Mouse (Mus musculus) liver, embryonic 15.5 days (tissue): ENCODE data around the gene Cgnl1. TPM values are rescaled to one million over a fixed set of nuclear protein-coding genes. Genes with fewer than 3 reads are reported as not detected.

Source experiments
- ATAC-seq: fragments of 200-750 bp; cut with Nextera tagmentation; 2 replicates; pipeline ENCODE4 v1.8.0; 2017; ENCODE audit warnings: moderate number of reproducible peaks, mild to moderate bottlenecking, moderate library complexity; ENCODE audit not compliant: insufficient read depth
- H3K27ac ChIP-seq: fragments of 300-500 bp; sonication (generic); replicated peaks from 2 replicates; pipeline ENCODE4 v1.5.1; 2015; ENCODE audit warnings: mild to moderate bottlenecking, inconsistent platforms
- H3K27me3 ChIP-seq: fragments of 300-500 bp; sonication (generic); 2 replicates; pipeline ENCODE4 v1.6.1; 2015; ENCODE audit warnings: mild to moderate bottlenecking, inconsistent platforms
- H3K36me3 ChIP-seq: fragments of 300-500 bp; sonication (generic); replicated peaks from 2 replicates; pipeline ENCODE4 v1.6.1; 2015; ENCODE audit warnings: moderate library complexity, mild to moderate bottlenecking, inconsistent platforms
- H3K4me1 ChIP-seq: fragments of 300-500 bp; sonication (generic); replicated peaks from 2 replicates; pipeline ENCODE4 v1.6.1; 2015; ENCODE audit warnings: inconsistent platforms
- H3K4me2 ChIP-seq: fragments of 300-500 bp; sonication (generic); 2 replicates; pipeline ENCODE4 v1.6.1; 2015; ENCODE audit warnings: moderate library complexity, mild to moderate bottlenecking, inconsistent platforms
- H3K4me3 ChIP-seq: fragments of 300-500 bp; sonication (generic); replicated peaks from 2 replicates; pipeline ENCODE4 v1.5.1; 2015; ENCODE audit warnings: mild to moderate bottlenecking, inconsistent platforms
- H3K9ac ChIP-seq: fragments of 300-500 bp; sonication (generic); 2 replicates; pipeline ENCODE4 v1.6.1; 2015; ENCODE audit warnings: moderate library complexity, mild to moderate bottlenecking, inconsistent platforms
- H3K9me3 ChIP-seq: fragments of 300-500 bp; sonication (generic); replicated peaks from 2 replicates; pipeline ENCODE4 v1.6.1; 2016; ENCODE audit warnings: inconsistent platforms
- WGBS: fragments of 180-500 bp; shearing (Covaris S2); methylation state at CpG from one replicate; pipeline ENCODE4 v1.1.7; 2015; ENCODE audit warnings: mixed read lengths; ENCODE audit not compliant: insufficient replicate concordance; 5-methylcytosine and 5-hydroxymethylcytosine counted together
- polyA plus RNA-seq: library from polyadenylated mRNA; unstranded; fragments of >200 nt; fragmentation: Nextera tagmentation; extraction: Ambion mirVana; gene quantifications from 2 replicates; pipeline ENCODE4 v1.2.1, GENCODE M21; 2015

Gene Cgnl1
- polyA plus RNA-seq, 1 experiment from 2014 or later, result 2.0 TPM

GRCm38 (mm10) chr9:71768119-71768518 lies 3.3 kb downstream of the Cgnl1 start:
- peaks cover 41% of the 10 kb centered on the region for H3K27me3 ChIP-seq
- 79% methylated on average over 1 of the region's 1 CpGs for WGBS

GRCm38 (mm10) chr9:71766902-71767301 lies 4.5 kb downstream of the Cgnl1 start:
- H3K27me3 ChIP-seq, result peaks cover 29% of the 10 kb centered on the region
- H3K4me3 ChIP-seq, result no peak overlapping the region
- no peak for ATAC-seq
- no peaks in the 10 kb centered on the region for H3K9me3 ChIP-seq
- 25% methylated on average over 2 of the region's 2 CpGs for WGBS
- no peak overlapping the region for H3K4me2 ChIP-seq
- H3K27ac ChIP-seq, result no peak overlapping the region
- H3K9ac ChIP-seq, result no peak overlapping the region
- H3K4me1 ChIP-seq, result 0 out of 2 replicates have a peak, but pooled peaks cover 8% of the 10 kb centered on the region
- H3K36me3 ChIP-seq, result no peaks in the 10 kb centered on the region

More at GRCm38 (mm10) chr9:71768119-71768518, 3.3 kb downstream of the Cgnl1 start:
- Histone ChIP-seq H3K9me3 (no peaks in the 10 kb centered on the region), H3K9ac (no peak overlapping the region), H3K4me2 (no peak overlapping the region), H3K4me3 (no peak overlapping the region), H3K4me1 (0 out of 2 replicates have a peak, but pooled peaks cover 8% of the 10 kb centered on the region), H3K36me3 (no peaks in the 10 kb centered on the region), H3K27ac (no peak overlapping the region)
- no peak for ATAC-seq

- Histone ChIP-seq H3K4me1 (0 out of 2 replicates have a peak, but pooled peaks cover 4% of the 10 kb centered on the region), H3K36me3 (no peaks in the 10 kb centered on the region), H3K27me3 (peaks cover 23% of the 10 kb centered on the region), H3K9ac (no peak overlapping the region), H3K9me3 (no peaks in the 10 kb centered on the region), H3K4me2 (no peak overlapping the region), H3K4me3 (no peak overlapping the region), H3K27ac (no peak overlapping the region)
- WGBS, result 64% methylated on average over 8 of the region's 8 CpGs
- ATAC-seq, result no peak
These were observed 5.1 kb downstream of the Cgnl1 start for GRCm38 (mm10) chr9:71766306-71766705.

- no peaks in the 10 kb centered on the region for H3K9me3 ChIP-seq
- H3K4me3 ChIP-seq, result no peak overlapping the region
- no peaks in the 10 kb centered on the region for H3K36me3 ChIP-seq
- 0 out of 2 replicates have a peak, but pooled peaks cover 6% of the 10 kb centered on the region for H3K4me1 ChIP-seq
- no peak overlapping the region for H3K27ac ChIP-seq
- ATAC-seq, result no peak
- H3K27me3 ChIP-seq, result peaks cover 5% of the 10 kb centered on the region
- WGBS, result 47% methylated on average over 11 of the region's 11 CpGs
- no peak overlapping the region for H3K4me2 ChIP-seq
- H3K9ac ChIP-seq, result no peak overlapping the region
These were observed 6.9 kb downstream of the Cgnl1 start for GRCm38 (mm10) chr9:71764551-71764950.

GRCm38 (mm10) chr9:71763273-71763672 lies 8.1 kb downstream of the Cgnl1 start:
- Histone ChIP-seq H3K9me3 (no peaks in the 10 kb centered on the region), H3K9ac (no peak overlapping the region), H3K36me3 (no peaks in the 10 kb centered on the region), H3K4me3 (no peak overlapping the region), H3K4me1 (0 out of 2 replicates have a peak, but pooled peaks cover 3% of the 10 kb centered on the region), H3K4me2 (no peak overlapping the region), H3K27me3 (no peaks in the 10 kb centered on the region), H3K27ac (no peak overlapping the region)
- WGBS, result 44% methylated on average over 1 of the region's 1 CpGs
- ATAC-seq, result no peak

- no peaks in the 10 kb centered on the region for H3K9me3 ChIP-seq
- H3K4me2 ChIP-seq, result no peak overlapping the region
- WGBS, result 69% methylated on average over 4 of the region's 4 CpGs
- no peak overlapping the region for H3K9ac ChIP-seq
- no peak overlapping the region for H3K27ac ChIP-seq
- H3K4me3 ChIP-seq, result no peak overlapping the region
- H3K36me3 ChIP-seq, result no peaks in the 10 kb centered on the region
- 0 out of 2 replicates have a peak, but pooled peaks cover 3% of the 10 kb centered on the region for H3K4me1 ChIP-seq
- H3K27me3 ChIP-seq, result no peaks in the 10 kb centered on the region
- no peak for ATAC-seq
These were observed 9.7 kb downstream of the Cgnl1 start for GRCm38 (mm10) chr9:71761663-71762062.

- no peaks in the 10 kb centered on the region for H3K27me3 ChIP-seq
- H3K9ac ChIP-seq, result no peak overlapping the region
- no peak for ATAC-seq
- no peak overlapping the region for H3K4me2 ChIP-seq
- no peak overlapping the region for H3K27ac ChIP-seq
- H3K4me1 ChIP-seq, result 0 out of 2 replicates have a peak, but pooled peaks cover 3% of the 10 kb centered on the region
- WGBS, result 55% methylated on average over 14 of the region's 14 CpGs
- no peaks in the 10 kb centered on the region for H3K9me3 ChIP-seq
- H3K36me3 ChIP-seq, result no peaks in the 10 kb centered on the region
- no peak overlapping the region for H3K4me3 ChIP-seq
These were observed 10.8 kb downstream of the Cgnl1 start for GRCm38 (mm10) chr9:71760518-71761141.

GRCm38 (mm10) chr9:71759893-71760292 lies 11.5 kb downstream of the Cgnl1 start:
- Histone ChIP-seq H3K4me3 (no peak overlapping the region), H3K27ac (no peak overlapping the region), H3K4me2 (no peak overlapping the region), H3K4me1 (0 out of 2 replicates have a peak, but pooled peaks cover 3% of the 10 kb centered on the region), H3K9me3 (no peaks in the 10 kb centered on the region), H3K9ac (no peak overlapping the region), H3K27me3 (no peaks in the 10 kb centered on the region), H3K36me3 (no peaks in the 10 kb centered on the region)
- ATAC-seq, result no peak
- WGBS, result 56% methylated on average over 5 of the region's 5 CpGs

GRCm38 (mm10) chr9:71757386-71757785 lies 14.0 kb downstream of the Cgnl1 start:
- Histone ChIP-seq H3K9ac (no peak overlapping the region), H3K27ac (no peak overlapping the region), H3K9me3 (no peaks in the 10 kb centered on the region), H3K4me2 (no peak overlapping the region), H3K36me3 (no peaks in the 10 kb centered on the region), H3K4me1 (peaks cover 3% of the 10 kb centered on the region; the same call in 1 of the 2 replicates), H3K27me3 (no peaks in the 10 kb centered on the region), H3K4me3 (no peak overlapping the region)
- 58% methylated on average over 8 of the region's 8 CpGs for WGBS
- ATAC-seq, result no peak

- no peaks in the 10 kb centered on the region for H3K27me3 ChIP-seq
- no peak overlapping the region for H3K9ac ChIP-seq
- peaks cover 3% of the 10 kb centered on the region; the same call in 1 of the 2 replicates for H3K4me1 ChIP-seq
- no peak overlapping the region for H3K27ac ChIP-seq
- H3K4me3 ChIP-seq, result no peak overlapping the region
- H3K36me3 ChIP-seq, result no peaks in the 10 kb centered on the region
- 18% methylated on average over 4 of the region's 4 CpGs for WGBS
- no peak overlapping the region for H3K4me2 ChIP-seq
- no peak for ATAC-seq
- no peaks in the 10 kb centered on the region for H3K9me3 ChIP-seq
These were observed 14.5 kb downstream of the Cgnl1 start for GRCm38 (mm10) chr9:71756916-71757315.

- no peak for ATAC-seq
- Histone ChIP-seq H3K27me3 (no peaks in the 10 kb centered on the region), H3K9ac (no peak overlapping the region), H3K27ac (no peak overlapping the region), H3K4me3 (no peak overlapping the region), H3K36me3 (no peaks in the 10 kb centered on the region), H3K9me3 (no peaks in the 10 kb centered on the region), H3K4me1 (no peaks in the 10 kb centered on the region; the same call in 1 of the 2 replicates), H3K4me2 (no peak overlapping the region)
- WGBS, result 53% methylated on average over 4 of the region's 4 CpGs
These were observed 17.4 kb downstream of the Cgnl1 start for GRCm38 (mm10) chr9:71753981-71754380.
